Mouse (Mus musculus) regulatory T cell (primary cell): ENCODE data around the gene Lclat1.

Experiments
- in situ Hi-C: fragments of 300-600 bp; cut with MboI, MseI; formaldehyde crosslinking; loops from one replicate; pipeline ENCODE4 v1.15.1; 2025; ENCODE audit warnings: high pct_unique_total_duplicates

Gene Lclat1

DNA sequence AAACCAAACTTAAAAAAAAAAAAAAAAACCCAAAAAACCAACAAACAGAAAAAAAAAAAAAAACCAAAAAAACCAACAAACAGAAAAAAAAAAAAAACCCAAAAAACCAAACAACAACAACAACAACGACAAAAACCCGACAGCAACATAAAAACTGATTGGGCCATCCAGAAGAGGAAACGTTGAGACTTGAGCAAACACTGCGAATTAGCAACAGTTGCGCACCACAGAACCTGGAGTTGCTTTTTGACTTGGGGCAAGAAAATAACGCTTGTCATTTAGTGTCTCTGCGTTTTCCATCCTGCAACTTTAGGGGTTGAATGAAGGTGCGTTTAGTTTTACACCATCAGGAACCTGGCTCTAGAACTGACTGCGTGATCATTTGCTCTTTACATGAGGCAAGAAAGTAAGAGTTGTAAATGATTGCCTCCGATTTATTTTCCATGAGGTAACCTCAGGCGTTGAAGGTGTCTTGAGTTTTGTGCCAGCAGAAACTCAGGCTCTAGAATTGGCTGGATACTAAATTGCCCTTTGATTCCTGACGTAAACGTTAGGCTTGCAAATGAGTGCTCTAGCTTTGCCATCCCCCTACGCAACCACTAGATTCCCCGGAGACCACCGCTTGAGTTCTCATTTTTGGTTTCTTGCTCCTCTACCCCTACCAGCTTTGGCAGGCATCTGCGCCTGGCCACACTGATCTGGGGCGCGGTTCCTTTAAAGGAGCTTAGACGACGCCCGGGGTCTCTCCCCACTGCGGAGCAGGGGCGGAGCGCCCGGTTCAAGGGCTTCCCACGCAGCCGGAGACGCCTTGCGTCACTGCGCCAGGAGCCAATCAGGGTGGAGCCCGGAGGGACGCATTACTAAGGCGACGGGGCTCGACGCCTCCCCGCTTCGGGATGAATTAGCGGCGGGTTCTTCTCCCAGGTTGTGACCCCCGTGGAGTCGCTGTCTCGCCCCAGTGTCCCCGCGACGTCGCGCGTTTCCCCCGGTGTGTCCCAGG, at the start of gene Lclat1:
Lclat1 (plus strand) TSS at position 828 of the 1,000 bp plus-strand sequence.
- in situ Hi-C loops = loop anchor here (10.0 kb wide), 1 partner anchor 1923 kb away; the partner anchor contains the start of gene Lpin2

DNA sequence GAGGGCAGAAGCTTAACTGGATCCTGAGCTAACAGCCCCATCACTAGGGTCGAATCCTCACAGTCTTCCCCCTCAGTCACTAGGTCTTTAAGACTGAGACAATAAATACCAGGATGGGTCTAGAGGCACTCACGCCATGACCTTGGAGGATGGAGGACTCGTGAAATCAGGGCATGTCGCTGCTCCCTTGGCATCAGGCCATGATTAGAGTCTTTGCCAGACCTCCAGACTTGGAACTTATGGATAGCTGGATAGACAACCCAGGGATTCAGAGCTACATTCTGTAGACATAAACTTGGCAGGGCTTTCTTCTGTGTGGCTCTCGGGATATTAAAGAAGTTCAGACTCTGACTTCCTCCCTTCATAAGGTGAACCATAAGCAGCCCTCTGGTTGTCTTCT, 49.5 kb upstream of the Lclat1 start:
- in situ Hi-C loops = loop anchor here (10.0 kb wide), 1 partner anchor 506 kb away; no protein-coding TSS in a partner anchor

DNA sequence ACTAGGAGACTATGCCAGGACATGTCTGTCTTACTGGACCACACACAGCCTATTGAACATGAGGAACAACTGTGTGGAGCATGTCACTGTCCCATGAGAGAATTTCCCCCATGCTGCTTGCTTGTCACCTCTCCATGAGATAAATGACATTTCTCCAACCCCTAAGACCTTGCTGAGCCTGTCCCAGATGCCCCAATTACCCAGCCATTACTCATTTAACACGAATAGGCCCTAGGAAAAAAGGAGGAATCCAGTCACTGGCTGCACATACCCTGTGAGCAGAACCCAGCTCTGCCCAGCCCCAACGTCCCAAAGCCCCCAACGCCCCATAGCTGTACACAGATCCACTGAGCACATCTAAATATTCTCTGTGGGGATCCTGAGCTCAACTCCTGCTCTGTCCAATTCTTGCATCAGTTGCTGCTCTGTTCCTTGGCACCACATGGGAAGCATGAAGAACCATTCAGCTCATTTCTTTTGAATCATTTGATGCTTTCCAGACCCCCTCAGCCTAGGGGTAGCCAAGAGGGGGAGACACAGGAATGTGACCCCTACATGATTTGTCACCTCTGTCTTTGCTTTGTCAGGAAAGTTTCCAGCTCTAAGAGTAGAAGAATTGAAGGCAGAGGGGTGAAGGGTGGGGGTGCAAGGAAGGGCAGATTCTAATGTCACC, 47.4 kb upstream of the Lclat1 start:
- in situ Hi-C loops = no loop called here

DNA sequence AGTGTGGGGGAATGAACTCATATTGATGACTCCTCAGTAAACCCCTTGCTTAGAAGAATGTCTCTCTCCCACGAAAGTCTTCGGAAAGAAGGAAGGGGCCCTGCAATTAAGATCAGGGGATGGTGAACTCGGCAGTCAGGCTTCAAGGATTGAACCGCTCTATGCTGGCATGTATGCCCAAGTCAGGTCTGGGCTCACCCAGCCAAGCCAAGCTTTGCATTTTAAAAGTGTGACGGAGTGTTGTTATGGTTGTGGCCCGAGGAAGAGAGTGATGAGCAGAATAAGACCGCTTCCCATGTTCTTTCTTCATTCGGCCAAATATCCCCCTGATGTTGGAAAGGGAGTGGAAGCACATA, 46.9 kb upstream of the Lclat1 start:
- in situ Hi-C loops = no loop called here

DNA sequence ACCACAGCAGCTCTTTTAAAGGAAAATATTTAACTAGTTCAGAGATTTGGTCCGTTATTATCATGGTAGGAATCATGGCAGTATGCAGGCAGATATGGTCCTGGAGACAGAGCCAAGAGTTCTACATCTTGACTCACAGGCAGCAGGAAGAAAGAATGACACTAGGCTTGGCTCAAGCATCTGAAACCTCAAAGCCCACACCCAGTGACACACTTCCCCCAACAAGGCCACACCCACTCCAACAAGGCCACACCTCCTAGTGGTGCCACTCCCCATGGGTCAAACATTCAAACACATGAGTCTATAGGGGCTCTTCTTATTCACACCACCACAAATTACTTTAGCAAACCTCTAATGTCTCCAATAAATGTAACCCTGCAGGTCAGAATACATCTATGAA, 45.1 kb upstream of the Lclat1 start:
- in situ Hi-C loops = no loop called here

DNA sequence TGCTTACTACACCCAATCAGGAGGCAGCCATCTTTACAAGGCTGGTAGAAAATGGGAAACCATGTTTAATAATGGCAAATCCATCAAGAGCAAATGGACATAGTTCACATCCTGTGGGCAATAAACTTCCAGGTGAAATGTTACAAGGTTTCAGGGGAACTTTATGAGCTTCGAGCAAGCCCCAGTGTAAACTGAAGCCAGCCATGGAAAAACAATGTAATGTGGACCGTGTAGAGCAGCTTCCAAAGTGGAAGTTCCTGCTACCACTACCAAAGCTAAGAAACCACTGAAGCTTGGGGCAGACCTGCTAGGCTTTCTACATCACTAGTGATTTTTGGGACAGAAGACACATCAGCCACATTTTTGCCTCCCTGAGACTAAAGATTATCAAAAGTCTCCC, 44.5 kb upstream of the Lclat1 start:
- in situ Hi-C loops = no loop called here

DNA sequence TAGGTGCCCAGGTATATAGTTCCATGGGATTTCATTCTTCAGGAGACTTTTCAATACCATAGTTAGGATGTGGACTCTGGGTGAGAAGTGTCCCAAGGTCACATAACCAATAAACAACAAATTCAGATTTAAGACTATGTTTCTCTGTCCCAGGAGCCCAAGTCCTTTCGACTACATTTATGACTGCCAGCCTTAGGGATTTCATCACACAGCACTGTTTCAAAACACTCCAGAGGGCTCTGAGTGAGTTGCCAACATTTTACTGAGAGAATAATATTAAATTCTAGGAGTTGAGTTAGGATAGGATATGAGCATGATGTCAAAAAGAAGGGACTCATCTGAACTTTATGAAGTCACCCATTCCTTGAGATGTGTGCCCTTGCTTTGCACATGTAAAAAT, 44.0 kb upstream of the Lclat1 start:
- in situ Hi-C loops = no loop called here

DNA sequence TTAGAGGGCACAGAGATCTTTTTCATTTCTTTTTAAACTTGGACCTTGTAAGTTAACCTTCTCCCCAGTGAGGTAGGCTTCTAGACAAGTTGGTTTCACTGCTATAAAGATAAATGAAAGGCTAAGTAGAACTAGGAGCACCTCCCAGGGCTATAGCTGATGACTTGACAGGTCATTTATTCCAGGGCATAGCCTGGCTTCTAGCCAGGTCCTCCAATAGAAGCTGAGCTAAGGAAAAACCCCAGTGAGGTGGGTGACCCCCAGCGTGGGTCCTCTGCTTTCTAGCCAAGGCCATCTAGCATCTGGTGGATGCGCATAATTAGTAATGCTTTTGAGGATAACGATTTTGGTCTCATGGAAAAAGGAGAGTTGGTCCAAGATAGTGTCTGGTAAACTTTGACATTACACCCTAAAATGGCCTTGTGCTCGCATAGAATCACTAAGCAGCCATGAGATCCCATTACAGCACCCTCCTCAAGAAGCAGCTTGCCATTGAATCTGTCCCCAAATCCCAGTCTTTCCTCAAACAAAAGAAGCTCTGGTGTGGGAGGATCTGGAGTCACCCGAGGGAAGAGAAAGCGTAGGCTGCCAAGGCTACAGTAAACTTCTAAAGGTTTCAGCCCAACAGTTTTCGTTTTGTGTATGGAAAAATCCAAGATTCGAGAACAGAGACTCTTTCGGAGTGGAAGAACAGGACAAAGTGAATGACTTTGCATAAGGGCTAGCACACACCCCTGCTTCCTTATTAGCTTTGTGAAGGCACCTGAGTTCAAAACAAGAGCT, 41.2 kb upstream of the Lclat1 start:
- in situ Hi-C loops = no loop called here

DNA sequence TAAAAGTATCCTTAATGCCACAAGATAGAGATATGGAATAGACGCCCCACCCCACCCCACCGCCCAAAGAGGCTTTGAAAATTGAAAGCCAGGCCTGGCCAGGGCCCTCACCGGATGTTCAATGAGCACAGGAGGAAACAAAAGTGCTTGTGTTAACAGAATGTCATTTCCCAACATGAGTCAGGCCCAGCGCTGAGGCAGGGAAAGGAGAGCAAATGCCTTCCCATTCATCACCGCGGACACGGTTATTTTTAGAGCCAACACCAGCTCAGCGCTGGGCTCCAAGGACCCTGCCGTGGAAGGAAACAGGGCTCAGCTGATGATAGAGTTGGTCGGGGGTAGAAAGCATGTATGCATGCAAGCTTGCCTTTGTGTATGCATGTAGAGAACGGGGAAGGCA, 40.4 kb upstream of the Lclat1 start:
- in situ Hi-C loops = no loop called here

DNA sequence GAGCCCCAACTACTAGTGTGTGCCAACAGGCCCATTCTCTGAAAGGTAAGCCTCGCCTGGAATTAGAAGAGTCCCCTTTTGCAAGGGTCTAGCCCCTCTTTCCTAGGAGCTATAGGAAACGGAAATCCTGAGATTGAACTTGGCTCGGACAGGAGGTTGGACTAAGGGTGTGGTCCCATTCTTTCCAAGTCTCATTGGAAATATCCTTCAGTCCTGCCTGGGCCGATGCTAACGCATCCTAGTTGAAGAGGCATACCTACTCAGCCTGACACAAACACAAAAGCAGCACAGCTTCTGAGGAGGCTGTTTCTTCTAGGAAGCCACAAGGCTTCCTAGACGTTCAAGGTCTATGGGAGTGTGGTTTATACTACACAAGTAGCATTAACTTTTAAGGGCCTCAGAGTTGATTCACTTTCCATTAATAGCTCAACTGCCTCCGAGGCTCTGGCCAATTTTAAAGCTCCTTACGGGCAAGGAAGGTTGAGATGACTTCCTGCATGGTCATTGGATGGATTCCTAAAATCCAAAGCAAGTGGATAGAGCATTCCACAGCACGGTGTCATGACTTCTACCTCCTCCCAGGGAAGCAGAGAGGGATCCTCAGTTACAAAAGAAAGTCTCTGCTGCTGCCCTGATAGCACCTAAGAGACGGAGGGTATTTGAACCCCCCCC, 39.3 kb upstream of the Lclat1 start:
- in situ Hi-C loops = no loop called here

DNA sequence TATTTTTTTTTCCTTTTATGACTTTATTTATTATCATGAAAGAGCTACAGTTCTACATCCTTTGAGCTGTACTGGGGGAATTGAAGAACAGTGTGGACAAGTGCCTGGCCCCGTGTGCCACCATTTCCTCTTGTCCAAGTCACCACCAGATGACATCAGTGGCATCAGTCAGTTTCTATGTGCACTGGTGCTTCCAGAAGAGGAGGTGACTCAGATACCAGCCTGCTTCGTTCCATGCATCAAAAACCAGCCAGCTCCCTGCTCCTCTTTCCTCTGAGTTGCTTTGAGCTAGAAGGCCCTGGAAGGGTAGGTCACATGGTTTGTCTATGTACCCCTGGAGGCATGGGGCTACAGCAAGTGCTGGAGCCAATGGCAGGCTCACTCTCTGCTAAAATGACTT, 37.3 kb upstream of the Lclat1 start:
- in situ Hi-C loops = no loop called here

DNA sequence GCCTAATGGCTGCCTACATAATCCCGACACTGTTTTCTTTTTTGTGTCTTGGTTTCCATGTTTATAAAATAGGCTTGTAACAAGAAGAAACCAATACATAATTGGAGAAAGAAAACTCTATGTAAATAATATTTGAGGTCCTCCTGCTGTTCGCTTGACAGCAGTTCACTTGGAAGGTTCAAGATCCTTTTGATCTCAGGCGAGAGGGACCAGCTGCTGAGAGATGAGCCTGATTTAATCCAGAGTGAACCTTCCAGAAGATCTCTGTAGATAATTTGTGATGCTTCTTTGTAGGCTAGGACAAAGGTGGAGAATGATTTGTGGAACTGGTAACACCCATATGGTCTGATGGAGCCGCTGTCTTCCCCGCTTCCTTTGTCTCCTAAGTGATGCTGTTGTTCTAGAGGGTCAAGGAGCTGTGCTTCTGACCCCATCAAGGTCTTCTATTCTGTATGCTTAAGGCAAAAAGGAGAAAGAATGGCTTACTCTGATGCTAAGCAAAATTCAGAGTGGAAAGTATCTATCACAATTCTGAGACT, 36.0 kb upstream of the Lclat1 start:
- in situ Hi-C loops = no loop called here

DNA sequence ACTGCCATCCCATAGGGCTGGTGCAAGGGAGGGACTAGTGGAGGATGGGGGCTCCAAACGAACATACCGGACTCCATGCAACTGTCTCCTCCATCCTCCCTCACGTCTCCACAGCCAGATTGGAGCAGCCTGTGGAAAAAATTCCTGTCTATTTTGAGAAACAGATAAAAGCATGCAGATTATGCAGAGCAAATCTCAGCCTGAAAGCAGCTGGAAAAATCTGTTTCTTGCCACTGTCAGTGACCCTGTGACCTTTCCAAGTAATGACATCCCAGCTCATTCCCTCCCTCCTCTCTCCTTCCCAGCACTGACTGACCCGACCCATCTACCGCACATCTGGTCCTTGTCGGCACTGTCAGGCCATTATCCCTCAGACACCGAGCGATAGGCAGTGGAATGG, 35.5 kb upstream of the Lclat1 start:
- in situ Hi-C loops = no loop called here

DNA sequence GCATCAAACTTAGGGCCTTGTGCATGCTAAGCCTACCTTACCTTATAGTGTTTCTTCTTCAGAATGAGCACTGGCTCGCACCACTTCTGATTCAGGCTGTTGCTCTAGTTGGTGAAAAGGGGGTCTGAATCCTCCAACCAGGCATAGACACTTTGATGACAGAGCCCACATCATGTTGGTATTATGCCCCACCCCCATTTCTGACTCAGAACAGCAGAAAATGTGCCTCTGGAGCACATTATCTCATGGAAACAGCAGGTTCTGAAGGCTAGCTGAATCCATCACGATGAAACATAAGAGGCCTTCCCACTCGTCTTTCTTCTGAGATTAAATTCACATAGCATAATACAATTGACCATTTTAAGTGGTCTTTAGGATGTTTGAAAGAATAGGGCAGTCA, 33.2 kb upstream of the Lclat1 start:
- in situ Hi-C loops = no loop called here

DNA sequence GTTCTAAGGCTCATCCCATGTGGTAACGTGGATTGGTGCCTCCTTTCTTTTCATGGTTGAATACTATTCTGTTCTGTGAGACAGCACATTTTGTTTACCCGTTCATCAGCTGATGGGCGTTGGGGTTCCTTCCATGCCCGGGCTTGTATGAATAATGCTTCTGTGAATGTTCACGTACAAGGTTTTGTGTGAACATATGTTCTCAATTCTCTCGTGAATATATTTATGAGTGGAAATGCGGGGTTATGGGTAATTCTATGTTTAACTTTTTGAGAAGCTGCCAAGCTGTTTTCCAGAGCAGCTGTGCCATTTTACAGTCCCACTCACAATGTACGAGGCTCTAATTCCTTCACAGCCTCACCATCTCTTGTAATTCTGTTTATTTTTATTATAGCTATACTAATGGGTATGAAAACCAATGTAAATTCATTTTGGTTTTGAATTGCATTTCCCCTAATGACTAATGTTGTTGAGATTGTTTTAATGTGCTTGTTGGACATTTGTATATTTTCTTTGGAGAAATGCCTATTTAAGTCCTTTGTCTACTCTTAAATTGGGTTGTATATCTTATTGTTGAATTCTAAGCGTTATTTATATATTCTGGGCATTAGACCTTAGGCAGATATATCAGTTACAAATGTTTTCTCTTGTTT, 32.4 kb upstream of the Lclat1 start:
- in situ Hi-C loops = no loop called here

DNA sequence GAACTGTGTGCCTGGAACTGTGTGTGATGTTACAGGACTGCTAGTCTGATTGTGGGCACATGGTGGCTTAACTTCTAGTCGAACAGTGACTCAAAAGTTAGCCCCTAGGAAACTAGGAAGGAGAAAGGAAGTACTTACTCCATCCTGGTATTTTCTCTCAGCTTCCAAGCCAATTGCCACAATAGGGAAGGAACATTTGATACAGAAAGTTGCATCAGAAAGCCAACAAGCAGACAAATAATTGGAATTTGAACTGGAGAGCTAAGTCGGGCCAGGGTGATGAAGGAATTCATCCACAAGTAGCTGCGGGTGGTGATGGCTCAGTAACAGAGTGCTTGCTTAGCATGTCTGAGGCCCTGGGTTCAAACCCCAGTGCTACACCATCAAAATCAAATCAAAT, 30.1 kb upstream of the Lclat1 start:
- in situ Hi-C loops = no loop called here

DNA sequence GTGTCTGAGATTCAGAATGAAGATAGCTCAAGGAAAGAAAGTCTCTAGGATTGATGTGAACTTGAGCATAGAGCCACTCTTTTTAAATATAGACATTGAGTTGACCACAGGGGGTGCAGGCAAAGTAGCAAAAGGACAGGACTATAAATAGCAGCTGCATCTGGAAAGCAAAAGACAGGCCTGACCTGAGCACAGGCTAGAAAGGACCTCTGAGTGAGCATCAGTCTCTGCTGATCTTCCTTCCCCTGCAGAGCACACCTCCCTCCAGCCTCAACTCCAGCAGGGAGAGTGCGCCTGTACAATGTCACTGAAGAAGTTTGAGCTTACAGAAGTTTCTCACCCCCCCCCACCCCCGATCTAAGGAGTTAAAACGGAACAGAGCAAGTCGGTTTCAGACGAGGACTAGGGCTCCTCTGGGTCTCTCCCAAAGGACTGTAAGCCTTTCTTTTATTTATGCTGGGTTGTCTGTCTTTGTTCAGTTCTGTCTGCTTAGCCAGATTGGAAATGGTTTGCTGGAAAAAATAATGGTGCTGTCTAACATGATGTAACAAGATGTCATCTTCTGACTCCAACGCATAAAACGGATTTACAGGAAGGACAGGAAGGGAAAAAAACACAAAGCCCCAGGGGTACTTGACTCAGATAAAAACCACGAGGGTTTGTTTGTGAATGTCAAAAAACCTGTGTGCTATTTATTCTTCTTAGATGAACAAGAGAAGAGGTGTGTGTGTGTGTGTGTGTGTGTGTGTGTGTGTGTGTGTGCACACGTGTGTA, 26.2 kb upstream of the Lclat1 start:
- in situ Hi-C loops = loop anchor here (5.0 kb wide), 1 partner anchor 49 kb away; no protein-coding TSS in a partner anchor

DNA sequence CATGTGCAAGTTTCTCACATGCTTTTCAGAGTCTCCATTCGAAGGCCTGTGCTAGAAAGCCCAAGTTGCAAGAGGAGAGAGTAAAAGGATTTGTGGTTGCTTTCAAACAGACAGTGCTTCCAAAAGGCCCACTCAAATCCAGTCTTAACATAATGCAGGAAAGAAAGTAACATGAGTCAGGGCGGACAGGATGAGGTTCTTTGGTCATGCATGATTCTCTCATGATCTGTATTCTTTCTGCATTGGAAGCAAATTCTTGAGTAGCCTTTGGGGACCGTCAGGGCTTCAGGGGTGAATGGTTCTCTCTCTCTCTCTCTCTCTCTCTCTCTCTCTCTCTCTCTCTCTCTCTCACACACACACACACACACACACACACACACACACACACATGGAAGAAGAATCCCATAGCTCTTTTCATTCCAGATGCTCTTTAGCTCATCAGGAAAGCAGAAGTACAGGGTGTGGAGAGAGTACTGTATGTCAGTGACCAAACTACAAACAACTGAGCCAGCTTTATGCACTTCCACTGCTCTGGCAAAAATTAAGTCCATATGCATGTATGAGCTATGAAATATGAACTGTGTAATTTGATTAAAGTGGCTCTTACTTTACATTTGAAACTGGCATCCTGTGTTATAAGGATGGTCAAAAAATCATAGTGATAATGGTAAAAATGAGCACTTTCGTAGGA, 25.1 kb upstream of the Lclat1 start:
- in situ Hi-C loops = loop anchor here (5.0 kb wide), 1 partner anchor 50 kb away; no protein-coding TSS in a partner anchor
